In the genomic region with DNA sequence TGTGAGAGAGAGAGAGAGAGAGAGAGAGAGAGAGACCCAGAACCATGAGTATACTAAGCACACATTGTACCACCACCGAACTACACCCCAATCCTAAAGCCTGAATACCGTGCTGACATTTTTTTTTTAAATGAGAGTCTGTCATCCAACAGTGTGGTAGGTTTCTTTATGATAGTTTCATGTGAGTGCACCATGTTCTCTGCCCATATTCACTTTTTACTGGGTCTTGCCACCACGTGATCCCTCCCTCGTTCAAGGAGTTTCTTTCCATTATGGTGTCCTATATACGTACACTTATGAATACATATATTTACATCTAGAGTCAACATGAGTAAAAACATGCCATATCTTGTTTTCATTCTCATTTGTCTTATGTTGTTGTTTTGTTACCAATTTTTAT, we compare ENCODE assay signal across 9 mouse cellular contexts. TPM values are rescaled to one million over a fixed set of nuclear protein-coding genes. Genes with fewer than 3 reads are reported as not detected.
DNase-seq lines count a peak whose midpoint lies in the region; ATAC-seq and TF ChIP-seq lines count a peak whose summit lies in the region.
"Had no signal": no experiment of that assay in that cellular context is flagged by ENCODE, and none has a peak within 500 bp of the region (broad histone marks: within the 10 kb centered on the region; RNA-seq: fewer than 3 reads in every experiment).

No protein-coding gene starts in this region.

- peak overlapping the region; percentile 77 for H3K9ac ChIP-seq in heart, embryonic 11.5 days (ENCODE audit: low read depth, low read length)
- H3K9ac ChIP-seq in forebrain, embryonic 13.5 days, result no peak overlapping the region
- no peak overlapping the region; the same call in 1 of the 2 replicates for H3K9ac ChIP-seq in liver, embryonic 14.5 days (replicated peaks)

- TF ChIP-seq EP300 in liver, embryonic 14.5 days (IDR thresholded peaks at IDR 0.05; ENCODE audit: low read depth), result no peak

- no peaks in the 10 kb centered on the region; the same call in 1 of the 2 replicates for H3K36me3 ChIP-seq in heart, embryonic 11.5 days (ENCODE audit: control insufficient read depth, insufficient read depth, low read length)
- no peaks in the 10 kb centered on the region for H3K36me3 ChIP-seq in forebrain, embryonic 13.5 days (ENCODE audit: poor library complexity, severe bottlenecking)
- no peaks in the 10 kb centered on the region for H3K36me3 ChIP-seq in liver, embryonic 14.5 days (replicated peaks; ENCODE audit: control insufficient read depth, insufficient read depth, low read depth)

- H3K4me1 ChIP-seq in heart, embryonic 11.5 days (ENCODE audit: control insufficient read depth, insufficient read depth, low read length), result 0 out of 2 replicates have a peak, but pooled peaks cover 4% of the 10 kb centered on the region
- peaks cover 6% of the 10 kb centered on the region; the same call in 1 of the 2 replicates for H3K4me1 ChIP-seq in forebrain, embryonic 13.5 days
- peaks cover 0 to 3% of the 10 kb centered on the region in 2 experiments; a peak in 1 of 4 replicates for H3K4me1 ChIP-seq in liver, embryonic 14.5 days (replicated peaks; ENCODE audit: control insufficient read depth in 2 of 2, insufficient read depth in 2 of 2, low read length in 1 of 2)

- H3K27ac ChIP-seq in heart, embryonic 11.5 days (ENCODE audit: low read depth, low read length), result no peak overlapping the region
- H3K27ac ChIP-seq in forebrain, embryonic 13.5 days, result no peak overlapping the region
- H3K27ac ChIP-seq in liver, embryonic 14.5 days, result no peak overlapping the region

- no peaks in the 10 kb centered on the region for H3K9me3 ChIP-seq in heart, embryonic 11.5 days (replicated peaks; ENCODE audit: control insufficient read depth, low read length)
- no peaks in the 10 kb centered on the region for H3K9me3 ChIP-seq in forebrain, embryonic 13.5 days (replicated peaks)
- no peaks in the 10 kb centered on the region for H3K9me3 ChIP-seq in liver, embryonic 14.5 days (ENCODE audit: control insufficient read depth, low read length)

- no peak for DNase-seq in heart, postnatal 36 days
- DNase-seq in liver, embryonic 14.5 days (ENCODE audit: low read depth in 3 of 3, low spot score in 3 of 3), result no peak
- no peak for DNase-seq in thymus, adult 18-20 months
- no peak for DNase-seq in embryo, embryonic 10.5 days (ENCODE audit: low spot score)
- no peak for DNase-seq in cerebellum, postnatal 4 days (ENCODE audit: low spot score in 2 of 2)
- DNase-seq: lung, postnatal 10 days had no signal

- no peak for TF ChIP-seq CTCF in liver, embryonic 14.5 days (IDR thresholded peaks at IDR 0.05; ENCODE audit: low read depth)

- peak overlapping the region; percentile 93 for H3K4me2 ChIP-seq in heart, embryonic 11.5 days
- peak overlapping the region; percentile 99 for H3K4me2 ChIP-seq in forebrain, embryonic 13.5 days
- peak overlapping the region; percentile 91 for H3K4me2 ChIP-seq in liver, embryonic 14.5 days (ENCODE audit: low read depth)

- H3K4me3 ChIP-seq in heart, embryonic 11.5 days (ENCODE audit: low read depth, low read length), result peak overlapping the region; percentile 85
- 0 out of 2 replicates have a peak overlapping the region, but pooled peaks have one; percentile 63 for H3K4me3 ChIP-seq in forebrain, embryonic 13.5 days
- H3K4me3 ChIP-seq in liver, embryonic 14.5 days (ENCODE audit: insufficient read depth in 1 of 2, low read depth in 2 of 2, low read length in 2 of 2), result peak overlapping the region; percentile 68 to 73

- 83% methylated on average over 5 of the region's 5 CpGs for WGBS in heart, embryonic 11.5 days (ENCODE audit: insufficient replicate concordance)
- 75% methylated on average over 5 of the region's 5 CpGs for WGBS in forebrain, embryonic 13.5 days
- 48% methylated on average over 5 of the region's 5 CpGs for WGBS in liver, embryonic 14.5 days (ENCODE audit: insufficient replicate concordance)

- intact Hi-C loops in heart, postnatal 36 days (cut with DNase I), result loop anchor here (5.0 kb wide), 1 partner anchor 46 kb away; no protein-coding TSS in a partner anchor

- no peak for ATAC-seq in heart, embryonic 11.5 days (replicated peaks; ENCODE audit: insufficient number of reproducible peaks, low FRiP score, low TSS enrichment)
- ATAC-seq in CD4-positive, CD25-positive, alpha-beta regulatory T cell, adult 4 months, result peak; percentile 42
- ATAC-seq in forebrain, embryonic 13.5 days, result no peak
- no peak for ATAC-seq in liver, embryonic 14.5 days (ENCODE audit: insufficient read depth)

- no peaks in the 10 kb centered on the region for H3K27me3 ChIP-seq in heart, embryonic 11.5 days (ENCODE audit: control insufficient read depth, insufficient read depth, low read length)
- H3K27me3 ChIP-seq in forebrain, embryonic 13.5 days, result no peaks in the 10 kb centered on the region
- no peaks in the 10 kb centered on the region for H3K27me3 ChIP-seq in liver, embryonic 14.5 days (ENCODE audit: control insufficient read depth, insufficient read depth, low read length)

RNA-seq across cellular contexts. Expression of a gene that starts 0.9 kb away (rescaled TPM):
- 29.7 and 32.8 TPM in 2 replicates for polyA plus RNA-seq in heart, embryonic 11.5 days (2014; fragmentation: Nextera tagmentation; extraction: Ambion mirVana)
- total RNA-seq in heart, postnatal 36 days (2021), result 10 to 100 TPM; 16.3 to 17.6 TPM
- 10 to 100 TPM; 22.4 to 32.8 TPM for polyA plus RNA-seq in CD4-positive, CD25-positive, alpha-beta regulatory T cell, adult 4 months (2017; shearing (Covaris generic))
- 2.8 and 3.1 TPM in 2 replicates for polyA plus RNA-seq in forebrain, embryonic 13.5 days (2015; fragmentation: Nextera tagmentation; extraction: Ambion mirVana)
- polyA plus RNA-seq in liver, embryonic 14.5 days (2012; rRNA removed), result 1.5 and 2.2 TPM in 2 replicates
- polyA plus RNA-seq in liver, embryonic 14.5 days (2014; fragmentation: Nextera tagmentation; extraction: Ambion mirVana), result 4.9 and 5.7 TPM in 2 replicates

RNA-seq across cellular contexts. Expression of a gene that starts 48.4 kb away (rescaled TPM):
- polyA plus RNA-seq in heart, embryonic 11.5 days (2014; fragmentation: Nextera tagmentation; extraction: Ambion mirVana), result 497 and 511 TPM in 2 replicates
- total RNA-seq in heart, postnatal 36 days (2021), result 100 to 1,000 TPM; 372 to 402 TPM
- 100 to 1,000 TPM; 305 to 362 TPM for polyA plus RNA-seq in CD4-positive, CD25-positive, alpha-beta regulatory T cell, adult 4 months (2017; shearing (Covaris generic))
- 470 and 482 TPM in 2 replicates for polyA plus RNA-seq in forebrain, embryonic 13.5 days (2015; fragmentation: Nextera tagmentation; extraction: Ambion mirVana)
- 104 and 112 TPM in 2 replicates for polyA plus RNA-seq in liver, embryonic 14.5 days (2012; rRNA removed)
- polyA plus RNA-seq in liver, embryonic 14.5 days (2014; fragmentation: Nextera tagmentation; extraction: Ambion mirVana), result 246 and 266 TPM in 2 replicates
